Mouse (Mus musculus): ENCODE results near the gene Dhtkd1.
A peak's percentile ranks its signal among the peaks of the same experiment; 100 is the strongest.
"Not testable (repeated sequence)": the region's sequence is repeated elsewhere in the genome, so short reads cannot be mapped to it uniquely, and the experiment has no call there.

The Dhtkd1 gene

GRCm38 (mm10) chr2:5942416-5943032 is at the start of gene Dhtkd1:
TSS of gene Dhtkd1 (minus strand) at chr2:5942792.
- DNase-seq (ENCODE audit: low spot score), result peak; percentile 84

GRCm38 (mm10) chr2:5977532-5977931 is 34.9 kb upstream of the Dhtkd1 start:
- no peak for DNase-seq (ENCODE audit: low spot score)

GRCm38 (mm10) chr2:5970629-5971028 is 28.0 kb upstream of the Dhtkd1 start:
- DNase-seq (ENCODE audit: low spot score), result not testable (repeated sequence)

- DNase-seq (ENCODE audit: low spot score), result no peak
These were observed 23.4 kb upstream of the Dhtkd1 start for GRCm38 (mm10) chr2:5965972-5966371.

GRCm38 (mm10) chr2:5963729-5964128 is 21.1 kb upstream of the Dhtkd1 start:
- not testable (repeated sequence) for DNase-seq (ENCODE audit: low spot score)

- DNase-seq (ENCODE audit: low spot score), result no peak
These were observed 19.7 kb upstream of the Dhtkd1 start for GRCm38 (mm10) chr2:5962265-5962664.

GRCm38 (mm10) chr2:5957705-5958104 is 15.1 kb upstream of the Dhtkd1 start:
- DNase-seq (ENCODE audit: low spot score), result no peak

GRCm38 (mm10) chr2:5951621-5952211 is 9.1 kb upstream of the Dhtkd1 start:
- no peak for DNase-seq (ENCODE audit: low spot score)

- DNase-seq (ENCODE audit: low spot score), result peak; percentile 96
These were observed 8.4 kb upstream of the Dhtkd1 start, which contains the start of gene Upf2 for GRCm38 (mm10) chr2:5950766-5951595. TSS of gene Upf2 (plus strand) at chr2:5951469.

- DNase-seq (ENCODE audit: low spot score), result no peak
These were observed 7.7 kb upstream of the Dhtkd1 start for GRCm38 (mm10) chr2:5950305-5950704.

- DNase-seq (ENCODE audit: low spot score), result not testable (repeated sequence)
These were observed 7.2 kb upstream of the Dhtkd1 start for GRCm38 (mm10) chr2:5949821-5950220.

GRCm38 (mm10) chr2:5948964-5949363 is 6.4 kb upstream of the Dhtkd1 start:
- no peak for DNase-seq (ENCODE audit: low spot score)

- no peak for DNase-seq (ENCODE audit: low spot score)
These were observed 4.3 kb upstream of the Dhtkd1 start for GRCm38 (mm10) chr2:5946876-5947275.

- no peak for DNase-seq (ENCODE audit: low spot score)
These were observed 3.0 kb upstream of the Dhtkd1 start for GRCm38 (mm10) chr2:5945629-5946028.

- DNase-seq (ENCODE audit: low spot score), result no peak
These were observed 479 bp upstream of the Dhtkd1 start for GRCm38 (mm10) chr2:5943071-5943470.

- no peak for DNase-seq (ENCODE audit: low spot score)
These were observed 654 bp downstream of the Dhtkd1 start for GRCm38 (mm10) chr2:5941861-5942415.

GRCm38 (mm10) chr2:5940936-5941335 is 1.7 kb downstream of the Dhtkd1 start:
- DNase-seq (ENCODE audit: low spot score), result no peak

GRCm38 (mm10) chr2:5939911-5940310 is 2.7 kb downstream of the Dhtkd1 start:
- DNase-seq (ENCODE audit: low spot score), result no peak

GRCm38 (mm10) chr2:5939319-5939718 is 3.3 kb downstream of the Dhtkd1 start:
- no peak for DNase-seq (ENCODE audit: low spot score)

GRCm38 (mm10) chr2:5936550-5936949 is 6.0 kb downstream of the Dhtkd1 start:
- DNase-seq (ENCODE audit: low spot score), result peak; percentile 35

- no peak for DNase-seq (ENCODE audit: low spot score)
These were observed 6.5 kb downstream of the Dhtkd1 start for GRCm38 (mm10) chr2:5936068-5936467.

GRCm38 (mm10) chr2:5934936-5935335 is 7.7 kb downstream of the Dhtkd1 start:
- DNase-seq (ENCODE audit: low spot score), result no peak

- DNase-seq (ENCODE audit: low spot score), result no peak
These were observed 10.7 kb downstream of the Dhtkd1 start for GRCm38 (mm10) chr2:5931938-5932337.
